Mouse (Mus musculus): ENCODE results near the gene Tmem235. TPM values are rescaled to one million over a fixed set of nuclear protein-coding genes. Genes with fewer than 3 reads are reported as not detected.
"Not testable (repeated sequence)": the region's sequence is repeated elsewhere in the genome, so short reads cannot be mapped to it uniquely, and the experiment has no call there.

The Tmem235 gene
- polyA plus RNA-seq, 1 experiment from 2014 or later: not detected

DNA sequence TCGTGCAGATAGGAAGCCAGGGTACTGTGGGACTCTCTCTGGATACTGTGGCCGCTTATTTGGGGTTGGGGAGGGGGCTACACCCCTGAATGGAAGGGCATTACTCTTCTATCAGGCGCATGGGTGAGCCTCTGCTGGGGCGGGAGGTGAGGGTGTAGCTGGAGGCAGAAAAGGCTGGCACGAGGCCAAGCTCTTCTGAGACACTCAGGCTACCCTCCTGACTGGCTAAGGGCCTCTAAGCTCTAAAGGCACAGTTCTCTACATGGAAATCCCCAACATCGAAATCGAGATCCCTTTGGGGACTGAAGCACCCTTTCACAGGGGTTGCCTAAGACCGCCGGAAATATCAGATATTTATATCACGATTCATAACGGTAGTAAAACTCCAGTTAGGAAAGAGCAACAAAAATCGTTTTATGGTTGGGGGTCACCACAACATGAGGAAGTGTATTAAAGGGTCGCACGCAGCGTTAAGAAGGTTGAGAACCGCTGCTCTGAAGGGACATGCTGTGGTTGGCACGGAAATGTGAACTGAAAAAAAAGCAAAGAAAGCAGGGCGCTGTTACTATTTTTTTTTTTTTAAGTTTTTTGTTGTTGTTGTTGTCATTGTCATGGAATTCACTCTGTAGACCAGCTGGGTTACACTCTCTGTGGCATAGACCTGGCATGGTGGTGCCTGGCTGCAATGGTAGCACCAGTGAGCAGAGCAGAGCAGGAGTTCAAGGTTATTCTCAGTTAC lies 32.2 kb upstream of the Tmem235 start:
- no peak for DNase-seq (ENCODE audit: low spot score)
- Histone ChIP-seq H3K9me3 (ENCODE audit: control insufficient read depth, low read length) (no peaks in the 10 kb centered on the region), H3K4me2 (ENCODE audit: low read depth, severe bottlenecking) (no peak overlapping the region), H3K27ac (replicated peaks; ENCODE audit: low read depth, low read length) (no peak overlapping the region), H3K27me3 (ENCODE audit: control insufficient read depth, insufficient read depth, low read length) (no peaks in the 10 kb centered on the region), H3K4me1 (ENCODE audit: control insufficient read depth, insufficient read depth, low read length) (peaks cover 20% of the 10 kb centered on the region), H3K4me3 (ENCODE audit: low read depth, low read length) (no peak overlapping the region), H3K36me3 (ENCODE audit: control insufficient read depth, insufficient read depth, low read length) (no peaks in the 10 kb centered on the region), H3K9ac (ENCODE audit: low read length) (no peak overlapping the region)
- ATAC-seq (ENCODE audit: insufficient number of reproducible peaks, low FRiP score, low TSS enrichment, low read depth): no peak
- 88% methylated on average over 18 of the region's 18 CpGs for WGBS

DNA sequence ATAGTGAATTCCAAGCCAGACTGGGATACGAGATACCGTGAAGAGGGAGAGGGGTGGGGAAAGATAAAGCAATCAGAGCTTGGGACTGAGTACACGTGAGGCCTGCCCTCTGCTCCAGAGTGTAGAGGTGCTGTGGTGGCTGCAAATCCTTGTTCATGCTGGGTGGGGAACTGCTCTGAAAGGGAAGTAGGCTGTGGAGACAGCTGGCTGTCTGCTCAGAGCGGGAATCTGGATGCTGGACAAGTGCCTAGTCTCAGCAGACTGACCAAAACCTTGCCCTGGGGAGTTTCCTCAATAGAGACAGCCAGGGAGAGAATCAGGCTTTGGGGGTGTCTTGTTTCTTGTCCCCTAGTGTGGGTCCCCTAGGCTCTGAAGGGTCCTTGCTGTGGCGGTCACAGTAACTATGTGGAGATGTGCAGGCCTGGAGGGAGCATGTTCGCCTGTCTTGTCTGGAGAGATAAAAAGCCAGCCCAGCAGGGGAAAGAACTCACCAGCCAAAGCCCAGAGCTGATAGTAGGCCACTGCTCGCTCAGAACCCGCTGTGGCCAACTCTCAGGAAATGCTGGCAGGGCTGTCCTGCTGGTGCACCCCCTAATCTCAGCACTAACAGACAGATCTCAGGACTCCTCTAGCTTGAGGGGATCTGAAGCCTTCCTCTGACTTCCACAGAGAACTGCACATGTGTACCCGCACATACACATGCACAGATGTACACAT lies 31.5 kb upstream of the Tmem235 start:
- Histone ChIP-seq H3K27me3 (ENCODE audit: control insufficient read depth, insufficient read depth, low read length) (no peaks in the 10 kb centered on the region), H3K9ac (ENCODE audit: low read length) (no peak overlapping the region), H3K9me3 (ENCODE audit: control insufficient read depth, low read length) (no peaks in the 10 kb centered on the region), H3K4me2 (ENCODE audit: low read depth, severe bottlenecking) (no peak overlapping the region), H3K4me3 (ENCODE audit: low read depth, low read length) (no peak overlapping the region), H3K4me1 (ENCODE audit: control insufficient read depth, insufficient read depth, low read length) (peaks cover 15% of the 10 kb centered on the region), H3K36me3 (ENCODE audit: control insufficient read depth, insufficient read depth, low read length) (no peaks in the 10 kb centered on the region), H3K27ac (replicated peaks; ENCODE audit: low read depth, low read length) (no peak overlapping the region)
- ATAC-seq (ENCODE audit: insufficient number of reproducible peaks, low FRiP score, low TSS enrichment, low read depth): no peak
- WGBS: 66% methylated on average over 9 of the region's 9 CpGs
- no peak for DNase-seq (ENCODE audit: low spot score)

DNA sequence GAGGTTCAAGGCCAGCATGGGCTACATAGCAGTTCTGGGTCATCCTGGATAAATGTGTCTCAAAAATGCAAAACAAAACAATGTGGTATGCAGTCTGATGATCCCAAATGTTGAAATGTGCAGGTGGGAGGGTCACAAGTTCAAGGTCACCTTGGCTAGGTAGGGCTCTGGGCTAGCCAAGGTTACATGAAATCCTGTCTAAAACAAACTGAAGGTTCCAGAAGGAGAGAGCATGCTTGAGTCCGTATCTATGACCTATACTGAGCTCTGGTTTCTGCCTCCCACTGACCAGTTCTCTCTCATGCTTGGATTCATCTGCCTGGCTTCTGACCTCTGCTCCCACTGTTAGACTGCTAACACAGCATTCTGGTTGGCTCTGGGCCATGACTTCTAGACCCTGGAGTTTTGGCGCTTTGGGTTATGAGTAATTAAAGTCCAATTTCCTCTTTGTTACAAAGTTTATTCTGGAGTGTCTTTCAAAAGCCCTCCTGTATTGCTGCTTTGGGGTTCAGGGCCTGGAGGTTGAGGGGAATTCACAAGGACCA lies 30.8 kb upstream of the Tmem235 start:
- H3K27ac ChIP-seq (replicated peaks; ENCODE audit: low read depth, low read length): no peak overlapping the region
- H3K9me3 ChIP-seq (ENCODE audit: control insufficient read depth, low read length): no peaks in the 10 kb centered on the region
- H3K36me3 ChIP-seq (ENCODE audit: control insufficient read depth, insufficient read depth, low read length): no peaks in the 10 kb centered on the region
- H3K27me3 ChIP-seq (ENCODE audit: control insufficient read depth, insufficient read depth, low read length): no peaks in the 10 kb centered on the region
- peaks cover 10% of the 10 kb centered on the region for H3K4me1 ChIP-seq (ENCODE audit: control insufficient read depth, insufficient read depth, low read length)
- no peak overlapping the region for H3K4me2 ChIP-seq (ENCODE audit: low read depth, severe bottlenecking)
- H3K4me3 ChIP-seq (ENCODE audit: low read depth, low read length): no peak overlapping the region
- ATAC-seq (ENCODE audit: insufficient number of reproducible peaks, low FRiP score, low TSS enrichment, low read depth) (no peak), DNase-seq (ENCODE audit: low spot score) (no peak)
- H3K9ac ChIP-seq (ENCODE audit: low read length): no peak overlapping the region
- WGBS: 85% methylated on average over 2 of the region's 2 CpGs

DNA sequence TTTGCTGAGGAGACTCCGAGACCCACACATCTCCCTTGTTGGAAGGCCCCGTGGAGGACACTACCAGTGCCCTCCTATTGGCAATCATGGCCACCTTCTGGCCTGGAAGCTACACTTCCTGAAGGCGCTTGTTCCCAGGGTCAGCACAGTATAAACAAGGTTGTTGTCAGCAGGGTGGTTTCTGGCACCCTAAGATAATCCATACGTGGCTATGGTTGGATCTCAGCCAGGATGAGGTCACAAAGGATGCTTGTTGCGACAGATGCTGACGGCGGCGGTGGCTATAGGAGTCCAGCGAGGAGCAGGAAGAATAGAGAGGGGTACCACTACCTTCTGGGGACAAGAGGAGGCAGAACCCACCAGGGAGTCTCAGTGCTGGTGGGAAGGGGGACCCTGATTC lies 30.2 kb upstream of the Tmem235 start:
- H3K27ac ChIP-seq (replicated peaks; ENCODE audit: low read depth, low read length): no peak overlapping the region
- no peak for DNase-seq (ENCODE audit: low spot score)
- H3K9ac ChIP-seq (ENCODE audit: low read length): no peak overlapping the region
- no peaks in the 10 kb centered on the region for H3K27me3 ChIP-seq (ENCODE audit: control insufficient read depth, insufficient read depth, low read length)
- H3K9me3 ChIP-seq (ENCODE audit: control insufficient read depth, low read length): no peaks in the 10 kb centered on the region
- H3K36me3 ChIP-seq (ENCODE audit: control insufficient read depth, insufficient read depth, low read length): no peaks in the 10 kb centered on the region
- no peak for ATAC-seq (ENCODE audit: insufficient number of reproducible peaks, low FRiP score, low TSS enrichment, low read depth)
- 88% methylated on average over 9 of the region's 9 CpGs for WGBS
- no peak overlapping the region for H3K4me3 ChIP-seq (ENCODE audit: low read depth, low read length)
- no peak overlapping the region for H3K4me2 ChIP-seq (ENCODE audit: low read depth, severe bottlenecking)
- H3K4me1 ChIP-seq (ENCODE audit: control insufficient read depth, insufficient read depth, low read length): peaks cover 10% of the 10 kb centered on the region

DNA sequence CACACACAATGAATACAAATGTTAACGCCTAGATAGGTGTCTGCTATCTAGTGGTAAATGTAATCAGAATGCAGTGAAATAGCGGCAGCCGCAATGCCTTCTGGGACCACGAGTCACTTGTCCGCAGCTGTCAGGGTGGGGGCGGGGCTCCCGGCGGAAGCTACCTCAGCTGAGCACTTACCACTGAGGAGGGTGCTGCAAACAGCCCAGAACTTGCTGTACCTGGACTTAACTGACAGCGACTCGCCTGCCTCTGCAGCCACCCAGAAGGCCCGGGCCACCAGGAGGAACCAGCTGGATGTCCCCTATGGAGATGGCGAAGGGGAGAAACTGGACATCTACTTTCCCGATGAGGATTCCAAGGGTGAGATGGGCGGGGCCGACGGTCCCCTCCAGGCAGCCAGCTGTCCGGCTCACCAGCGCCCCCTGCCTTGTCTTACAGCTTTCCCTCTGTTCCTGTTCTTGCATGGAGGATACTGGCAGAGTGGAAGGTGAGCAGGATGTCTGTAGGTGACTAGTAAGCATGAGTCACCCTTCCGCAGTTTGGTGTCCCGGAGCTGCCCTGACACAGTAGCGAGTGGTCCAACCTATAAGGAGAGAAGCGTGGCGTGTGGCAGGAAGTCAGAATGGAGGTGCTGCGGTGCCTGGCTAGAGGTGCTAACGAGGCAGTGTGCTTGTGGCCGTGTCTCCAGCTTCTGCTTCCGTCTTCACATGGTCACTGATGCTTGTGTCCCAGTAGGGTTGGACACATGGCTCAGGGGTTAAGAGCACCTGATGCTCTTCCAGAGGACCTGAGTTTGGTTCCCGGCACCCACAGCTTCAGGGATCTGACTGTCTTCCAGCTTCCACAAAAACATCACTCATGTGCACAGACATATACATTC lies 28.2 kb upstream of the Tmem235 start:
- Histone ChIP-seq H3K27me3 (ENCODE audit: control insufficient read depth, insufficient read depth, low read length) (no peaks in the 10 kb centered on the region), H3K4me3 (ENCODE audit: low read depth, low read length) (0 out of 2 replicates have a peak overlapping the region, but pooled peaks have one; percentile 7), H3K36me3 (ENCODE audit: control insufficient read depth, insufficient read depth, low read length) (no peaks in the 10 kb centered on the region), H3K9ac (ENCODE audit: low read length) (no peak overlapping the region), H3K4me1 (ENCODE audit: control insufficient read depth, insufficient read depth, low read length) (no peaks in the 10 kb centered on the region; the same call in 1 of the 2 replicates), H3K27ac (replicated peaks; ENCODE audit: low read depth, low read length) (no peak overlapping the region), H3K4me2 (ENCODE audit: low read depth, severe bottlenecking) (peak overlapping the region; percentile 41; the same call in 1 of the 2 replicates), H3K9me3 (ENCODE audit: control insufficient read depth, low read length) (no peaks in the 10 kb centered on the region)
- DNase-seq (ENCODE audit: low spot score) (peak; percentile 86), ATAC-seq (ENCODE audit: insufficient number of reproducible peaks, low FRiP score, low TSS enrichment, low read depth) (no peak)
- 20% methylated on average over 28 of the region's 28 CpGs for WGBS

DNA sequence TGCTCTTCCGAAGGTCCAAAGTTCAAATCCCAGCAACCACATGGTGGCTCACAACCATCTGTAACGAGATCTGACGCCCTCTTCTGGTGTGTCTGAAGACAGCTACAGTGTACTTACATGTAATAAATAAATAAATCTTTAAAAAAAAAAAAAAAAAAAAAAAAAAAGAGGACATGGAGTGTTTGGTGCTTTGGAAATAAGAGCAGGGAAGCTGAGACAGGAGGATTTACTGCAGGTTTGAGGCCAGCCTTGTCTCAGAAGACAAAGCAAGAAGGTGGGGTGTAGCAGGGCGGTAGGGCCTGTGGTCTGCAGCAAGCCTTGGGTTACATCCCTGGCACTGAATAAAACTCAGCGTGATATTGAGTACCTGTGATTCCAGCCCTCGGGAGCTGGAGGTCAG lies 27.0 kb upstream of the Tmem235 start:
- H3K4me3 ChIP-seq (ENCODE audit: low read depth, low read length); ATAC-seq (ENCODE audit: insufficient number of reproducible peaks, low FRiP score, low TSS enrichment, low read depth): not testable (repeated sequence)
- 93% methylated on average over 4 of the region's 6 CpGs for WGBS

DNA sequence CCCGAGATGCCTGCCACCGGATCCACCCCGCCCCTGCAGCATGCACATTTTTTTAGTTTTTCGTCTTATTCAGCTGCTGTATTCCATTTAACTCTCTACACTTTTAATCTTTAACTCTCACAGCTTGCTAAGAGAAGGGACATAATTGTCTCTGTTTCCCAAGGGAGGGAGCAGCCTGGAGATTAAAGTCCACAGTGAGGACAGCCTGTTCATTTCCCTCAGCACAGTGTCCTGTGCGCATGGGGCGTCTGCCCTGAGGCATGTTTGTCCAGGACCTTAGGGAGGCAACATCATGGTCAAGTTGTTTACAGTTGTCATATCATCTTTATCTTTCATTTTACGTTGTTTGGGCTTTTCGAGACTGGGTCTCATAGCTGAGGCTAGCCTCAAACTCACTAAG lies 26.5 kb upstream of the Tmem235 start:
- Histone ChIP-seq H3K9me3 (ENCODE audit: control insufficient read depth, low read length) (no peaks in the 10 kb centered on the region), H3K4me1 (ENCODE audit: control insufficient read depth, insufficient read depth, low read length) (no peaks in the 10 kb centered on the region; the same call in 1 of the 2 replicates), H3K27me3 (ENCODE audit: control insufficient read depth, insufficient read depth, low read length) (no peaks in the 10 kb centered on the region), H3K9ac (ENCODE audit: low read length) (no peak overlapping the region), H3K27ac (replicated peaks; ENCODE audit: low read depth, low read length) (no peak overlapping the region), H3K4me2 (ENCODE audit: low read depth, severe bottlenecking) (no peak overlapping the region), H3K36me3 (ENCODE audit: control insufficient read depth, insufficient read depth, low read length) (no peaks in the 10 kb centered on the region), H3K4me3 (ENCODE audit: low read depth, low read length) (no peak overlapping the region)
- 94% methylated on average over 8 of the region's 8 CpGs for whole genome bisulfite sequencing
- ATAC-seq (ENCODE audit: insufficient number of reproducible peaks, low FRiP score, low TSS enrichment, low read depth) (no peak), DNase-seq (ENCODE audit: low spot score) (no peak)

More for the DNA sequence above, 27.0 kb upstream of the Tmem235 start:
- H3K27me3 ChIP-seq (ENCODE audit: control insufficient read depth, insufficient read depth, low read length); H3K36me3 ChIP-seq (ENCODE audit: control insufficient read depth, insufficient read depth, low read length); H3K4me2 ChIP-seq (ENCODE audit: low read depth, severe bottlenecking); H3K4me1 ChIP-seq (ENCODE audit: control insufficient read depth, insufficient read depth, low read length); H3K9ac ChIP-seq (ENCODE audit: low read length); H3K9me3 ChIP-seq (ENCODE audit: control insufficient read depth, low read length); H3K27ac ChIP-seq (replicated peaks; ENCODE audit: low read depth, low read length); DNase-seq (ENCODE audit: low spot score): not testable (repeated sequence)

DNA sequence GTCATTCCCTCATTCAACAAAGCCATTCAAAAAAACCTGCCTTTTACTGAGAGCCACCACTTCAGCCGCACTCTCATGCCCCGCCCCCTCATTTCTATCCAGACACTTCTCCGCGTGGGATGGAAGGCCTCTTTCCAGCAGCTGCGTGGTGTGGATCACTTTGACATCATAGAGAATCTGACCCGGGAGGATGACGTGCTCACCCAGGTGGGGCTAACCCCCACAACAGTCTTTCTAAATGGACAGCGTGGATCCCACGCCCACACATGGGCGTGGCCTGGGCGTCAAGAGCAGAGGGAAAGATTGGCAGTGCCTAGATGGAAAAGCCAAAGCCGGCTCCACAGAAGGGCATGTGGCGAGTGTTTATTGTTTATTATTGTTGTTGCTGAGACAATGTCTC lies 24.2 kb upstream of the Tmem235 start:
- Histone ChIP-seq H3K4me3 (ENCODE audit: low read depth, low read length) (no peak overlapping the region), H3K36me3 (ENCODE audit: control insufficient read depth, insufficient read depth, low read length) (no peaks in the 10 kb centered on the region), H3K4me2 (ENCODE audit: low read depth, severe bottlenecking) (no peak overlapping the region; the same call in 1 of the 2 replicates), H3K9ac (ENCODE audit: low read length) (no peak overlapping the region), H3K4me1 (ENCODE audit: control insufficient read depth, insufficient read depth, low read length) (no peaks in the 10 kb centered on the region; the same call in 1 of the 2 replicates), H3K9me3 (ENCODE audit: control insufficient read depth, low read length) (no peaks in the 10 kb centered on the region), H3K27me3 (ENCODE audit: control insufficient read depth, insufficient read depth, low read length) (no peaks in the 10 kb centered on the region), H3K27ac (replicated peaks; ENCODE audit: low read depth, low read length) (no peak overlapping the region)
- DNase-seq (ENCODE audit: low spot score) (peak; percentile 33), ATAC-seq (ENCODE audit: insufficient number of reproducible peaks, low FRiP score, low TSS enrichment, low read depth) (no peak)
- WGBS: 35% methylated on average over 13 of the region's 13 CpGs

Measured in limb, embryonic 11.5 days (tissue).